Mouse (Mus musculus) erythroblast, embryonic 14.5 days (primary cell): ENCODE measurements around the gene Ipp. TPM values are rescaled to one million over a fixed set of nuclear protein-coding genes. Genes with fewer than 3 reads are reported as not detected.
A peak's percentile ranks its signal among the peaks of the same experiment; 100 is the strongest.

Experiments
- H3K27me3 ChIP-seq: 2 replicates; pipeline ENCODE4 v1.6.1; 2012; ENCODE audit warnings: inconsistent platforms; ENCODE audit not compliant: control insufficient read depth
- H3K36me3 ChIP-seq: 2 replicates; pipeline ENCODE4 v1.6.1; 2012; ENCODE audit warnings: mild to moderate bottlenecking, inconsistent platforms; ENCODE audit not compliant: control insufficient read depth
- H3K4me1 ChIP-seq: 2 replicates; pipeline ENCODE4 v1.6.1; 2012; ENCODE audit warnings: inconsistent platforms; ENCODE audit not compliant: control insufficient read depth
- H3K4me3 ChIP-seq: replicated peaks from 2 replicates; pipeline ENCODE3; 2012; ENCODE audit warnings: moderate library complexity, mild to moderate bottlenecking, inconsistent platforms
- H3K9me3 ChIP-seq: 2 replicates; pipeline ENCODE4 v1.6.1; 2012; ENCODE audit warnings: low read length, inconsistent platforms, mixed read lengths; ENCODE audit not compliant: control insufficient read depth
- GATA1 ChIP-seq: IDR thresholded peaks from 2 replicates; pipeline ENCODE4 v1.6.1; 2012; ENCODE audit warnings: low read length, inconsistent platforms, mixed read lengths
- TAL1 ChIP-seq: IDR thresholded peaks from 3 replicates; pipeline ENCODE4 v1.6.1; 2012; ENCODE audit warnings: low read length, inconsistent platforms, mixed read lengths
- polyA plus RNA-seq: library from polyadenylated mRNA; stranded (reverse); fragments of >175 nt; gene quantifications from 2 replicates; pipeline ENCODE4 v1.2.3, GENCODE M21; 2012

Ipp gene
- polyA plus RNA-seq, 1 experiment: 0.31 TPM

DNA sequence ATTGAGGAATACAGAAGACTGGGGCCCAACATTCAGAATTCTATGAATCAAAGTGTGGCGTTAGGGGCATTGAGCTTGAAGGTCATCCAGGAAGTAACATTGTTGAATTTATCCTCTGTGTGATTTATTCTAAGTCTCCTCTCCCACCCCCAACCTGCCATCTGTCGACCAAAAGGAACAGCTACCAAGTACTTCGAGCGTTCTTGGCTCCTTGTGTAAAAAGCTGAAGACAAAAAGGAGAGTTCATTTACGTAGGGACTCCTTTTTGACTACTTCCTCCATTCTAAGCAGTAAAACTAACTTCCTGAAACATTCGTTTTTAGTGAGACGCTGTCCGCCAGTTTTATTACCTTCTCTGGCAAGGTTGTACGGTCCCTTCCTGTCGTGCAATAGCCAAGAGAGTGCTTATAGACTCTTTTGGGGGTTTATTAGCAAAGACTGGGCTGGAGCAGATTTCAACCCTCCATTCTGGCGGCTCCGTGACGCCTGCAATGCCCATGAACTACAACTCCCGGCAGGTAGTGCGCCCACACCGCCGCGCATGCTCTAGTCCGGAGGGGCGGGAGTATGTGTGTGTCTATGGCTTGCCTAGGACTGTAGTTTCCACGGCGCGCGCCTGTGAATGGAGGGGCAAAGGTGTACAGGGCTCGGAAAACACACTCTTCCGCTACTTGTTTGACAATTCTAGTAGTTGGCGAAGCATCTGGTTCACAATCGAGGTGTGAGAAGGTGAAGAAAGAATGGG is 49.4 kb downstream of the Ipp start:
- peaks cover 38% of the 10 kb centered on the region for H3K4me1 ChIP-seq
- H3K4me3 ChIP-seq: peak overlapping the region; percentile 67
- no peaks in the 10 kb centered on the region for H3K27me3 ChIP-seq
- TF ChIP-seq GATA1: no peak
- TF ChIP-seq TAL1: no peak
- no peaks in the 10 kb centered on the region for H3K9me3 ChIP-seq
- peaks cover 30% of the 10 kb centered on the region for H3K36me3 ChIP-seq

DNA sequence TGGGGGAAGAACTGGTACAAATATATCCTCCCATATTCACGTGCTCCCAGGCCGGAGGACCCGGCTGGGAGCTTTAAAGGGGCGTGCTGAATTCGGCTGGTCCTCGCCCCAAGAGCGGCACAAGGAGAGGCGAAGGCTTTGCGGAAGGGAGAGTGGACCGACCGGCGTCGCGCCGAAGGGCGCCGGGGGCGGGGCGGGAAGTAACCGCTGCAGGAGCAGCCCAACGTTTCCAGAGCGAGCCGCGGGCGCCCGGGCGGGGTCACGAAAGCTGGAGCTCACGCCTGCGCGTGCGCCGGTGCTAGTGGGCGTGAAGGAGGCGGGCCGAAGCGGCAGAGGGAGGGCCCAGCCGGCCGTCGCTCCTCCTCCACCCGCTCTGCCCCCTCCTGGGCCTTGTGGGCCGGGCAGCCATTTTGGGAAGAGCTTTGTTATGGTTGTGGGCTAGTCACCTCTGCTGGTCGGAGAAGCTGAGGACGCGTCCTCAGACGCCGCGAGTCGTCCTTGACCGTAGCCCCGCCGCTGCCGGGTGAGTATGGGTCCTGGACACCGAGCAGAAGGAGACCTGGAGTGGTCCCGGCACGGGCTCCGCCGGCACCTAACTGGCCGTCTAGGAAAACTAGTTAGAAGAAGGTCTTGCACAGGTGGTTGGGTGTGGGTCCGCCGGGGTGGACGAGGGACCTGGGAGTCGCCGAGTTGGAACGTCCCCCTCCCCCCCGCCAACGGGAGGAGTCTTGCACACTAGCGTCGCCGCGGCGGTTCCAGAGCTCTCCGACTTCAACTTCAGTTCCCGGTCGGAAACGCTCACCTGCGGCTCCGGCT is 50.2 kb downstream of the Ipp start, which contains the start of gene Gpbp1l1:
Gpbp1l1 (plus strand) TSS at position 353 of the 816 bp plus-strand sequence.
- H3K36me3 ChIP-seq: peaks cover 31% of the 10 kb centered on the region
- TF ChIP-seq GATA1 (no peak), TAL1 (no peak)
- H3K4me1 ChIP-seq: peaks cover 44% of the 10 kb centered on the region
- peak within 1 kb of the TSS; percentile 67 for H3K4me3 ChIP-seq
- no peaks in the 10 kb centered on the region for H3K9me3 ChIP-seq
- H3K27me3 ChIP-seq: no peaks in the 10 kb centered on the region

DNA sequence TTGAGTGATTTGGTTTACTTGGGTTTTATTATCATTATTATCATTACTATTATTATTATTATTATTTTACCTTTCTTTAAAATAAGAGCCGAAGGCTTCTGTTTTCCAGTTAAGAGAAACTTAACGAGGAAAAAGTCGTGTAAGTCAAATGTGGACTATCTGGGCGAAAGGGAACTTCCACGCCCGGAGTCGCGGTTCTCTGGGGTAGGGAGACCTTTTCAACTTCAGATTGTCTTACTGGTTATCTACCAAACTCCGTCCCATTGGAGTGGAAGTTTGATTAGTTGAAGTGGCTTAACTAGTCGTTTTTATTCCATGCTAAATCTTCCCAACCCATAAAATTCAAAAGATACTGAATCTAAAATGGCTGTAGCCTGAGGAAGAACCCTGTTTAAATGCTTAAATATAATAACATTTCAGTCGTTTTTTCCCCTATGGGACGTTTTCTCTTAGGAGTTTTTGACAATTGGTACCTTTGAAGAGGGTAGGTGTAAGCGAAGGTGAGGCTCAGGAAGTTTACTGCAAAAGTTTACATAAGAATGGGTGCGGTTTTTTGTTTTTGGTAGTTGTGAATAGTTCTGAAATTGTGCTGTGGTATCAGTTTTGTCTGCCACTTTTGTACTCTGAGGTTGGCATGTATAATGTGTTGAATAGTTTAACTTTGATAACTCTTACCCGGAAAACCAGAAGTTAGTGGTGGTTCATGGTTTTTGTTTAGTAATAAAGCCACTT is 51.0 kb downstream of the Ipp start:
- Histone ChIP-seq H3K36me3 (peaks cover 27% of the 10 kb centered on the region), H3K9me3 (no peaks in the 10 kb centered on the region), H3K4me3 (peak overlapping the region; percentile 67), H3K4me1 (peaks cover 46% of the 10 kb centered on the region), H3K27me3 (no peaks in the 10 kb centered on the region)
- no peak for TF ChIP-seq TAL1

Other genes with a start within 250 kb of the Ipp start
- gene Mast2, start 43.4 kb upstream of the Ipp start, polyA plus RNA-seq: 12.0 and 20.7 TPM in 2 replicates
- gene Tmem69, start 48.4 kb downstream of the Ipp start, polyA plus RNA-seq: 0.23 and 0.27 TPM in 2 replicates
- 0.84 and 1.0 TPM in 2 replicates for gene Gpbp1l1, start 50.1 kb downstream of the Ipp start, polyA plus RNA-seq
- gene Ccdc17, start 89.1 kb downstream of the Ipp start, polyA plus RNA-seq: 0.05 TPM in 1 of 2 replicates, not detected in the other
- gene Nasp, start 120.4 kb downstream of the Ipp start, polyA plus RNA-seq: 1.6 and 1.8 TPM in 2 replicates
- gene Akr1a1, start 144.1 kb downstream of the Ipp start, polyA plus RNA-seq: 6.7 and 7.0 TPM in 2 replicates
- gene Prdx1, start 178.0 kb downstream of the Ipp start, polyA plus RNA-seq: 1.0 and 1.1 TPM in 2 replicates
- gene Mmachc, start 200.9 kb downstream of the Ipp start, polyA plus RNA-seq: 0.04 TPM in 1 of 2 replicates, not detected in the other
- gene Ccdc163, start 201.0 kb downstream of the Ipp start, polyA plus RNA-seq: 0.16 and 0.23 TPM in 2 replicates
- gene Tesk2, start 213.4 kb downstream of the Ipp start, polyA plus RNA-seq: 0.01 and 0.02 TPM in 2 replicates